Mouse (Mus musculus): ENCODE measurements at regions not wholly inside any gene's neighbourhood (a gene's known extent, or its start where the extent isn't known, plus 50 kb on each side); places are given as distances from the start of the nearest gene placed in this dataset.

DNA sequence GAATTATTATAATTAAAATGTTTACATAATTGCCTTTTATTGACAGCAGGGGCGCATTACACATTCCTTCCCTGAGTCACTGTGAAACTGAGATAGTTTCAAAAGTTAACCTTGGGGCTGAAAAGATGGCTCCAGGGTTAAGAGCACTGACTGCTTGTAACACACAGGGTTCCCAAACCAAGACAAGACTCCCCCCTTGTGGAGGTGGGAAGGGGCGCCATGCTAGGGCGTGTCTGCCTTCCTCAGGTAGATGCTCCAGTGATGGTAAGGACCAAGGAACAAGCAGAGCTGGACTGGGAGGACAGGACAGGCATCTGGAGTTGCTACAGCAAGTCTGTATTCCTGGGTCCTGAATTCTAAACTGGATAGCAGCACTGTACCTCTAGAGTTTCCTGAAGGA is 351.9 kb downstream of the Tbc1d22a start:
- H3K9ac ChIP-seq (ENCODE audit: low read length) = no peak overlapping the region
- H3K36me3 ChIP-seq (ENCODE audit: control insufficient read depth, insufficient read depth, low read length) = no peaks in the 10 kb centered on the region
- H3K4me2 ChIP-seq (ENCODE audit: low read length) = no peak overlapping the region
- DNase-seq (ENCODE audit: low spot score) (no peak), ATAC-seq (replicated peaks; ENCODE audit: low FRiP score, low TSS enrichment, low read depth) (no peak)
- H3K9me3 ChIP-seq (ENCODE audit: control insufficient read depth, low read length) = no peaks in the 10 kb centered on the region
- no peaks in the 10 kb centered on the region for H3K27me3 ChIP-seq (replicated peaks; ENCODE audit: control insufficient read depth, insufficient read depth, low read length)
- H3K4me1 ChIP-seq (replicated peaks; ENCODE audit: control insufficient read depth, insufficient read depth, low read length) = no peaks in the 10 kb centered on the region
- H3K27ac ChIP-seq (ENCODE audit: low read depth) = no peak overlapping the region
- WGBS = 66% methylated on average over 3 of the region's 3 CpGs
- H3K4me3 ChIP-seq (ENCODE audit: low read depth, low read length) = no peak overlapping the region

GRCm38 (mm10) chr15:86574311-86574710 is 360.1 kb downstream of the Tbc1d22a start:
- Histone ChIP-seq H3K27ac (ENCODE audit: low read depth) (no peak overlapping the region), H3K4me1 (replicated peaks; ENCODE audit: control insufficient read depth, insufficient read depth, low read length) (no peaks in the 10 kb centered on the region), H3K27me3 (replicated peaks; ENCODE audit: control insufficient read depth, insufficient read depth, low read length) (no peaks in the 10 kb centered on the region), H3K4me2 (ENCODE audit: low read length) (no peak overlapping the region), H3K36me3 (ENCODE audit: control insufficient read depth, insufficient read depth, low read length) (no peaks in the 10 kb centered on the region), H3K4me3 (ENCODE audit: low read depth, low read length) (no peak overlapping the region), H3K9ac (ENCODE audit: low read length) (no peak overlapping the region), H3K9me3 (ENCODE audit: control insufficient read depth, low read length) (no peaks in the 10 kb centered on the region)
- ATAC-seq (replicated peaks; ENCODE audit: low FRiP score, low TSS enrichment, low read depth) = no peak
- no peak for DNase-seq (ENCODE audit: low spot score)
- 74% methylated on average over 5 of the region's 5 CpGs for WGBS

DNA sequence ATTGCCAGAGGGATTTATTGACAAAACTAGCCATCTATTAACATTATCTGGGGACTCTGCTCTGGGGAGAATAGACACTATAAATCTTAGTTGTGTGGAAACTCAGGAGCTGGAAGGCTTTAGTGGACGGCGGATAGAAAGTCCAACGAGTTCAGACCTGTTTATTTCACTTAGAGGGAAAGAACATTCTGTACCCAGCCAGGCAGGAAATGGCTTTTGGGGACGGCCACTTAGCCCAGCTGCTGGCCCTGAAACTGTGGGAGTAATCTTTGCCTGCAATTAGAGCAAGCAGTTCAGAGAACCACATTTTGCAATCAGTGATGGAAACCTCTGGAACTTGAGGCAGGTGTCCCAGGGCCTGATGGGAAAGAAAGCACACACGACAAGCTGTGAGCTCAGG is 362.4 kb downstream of the Tbc1d22a start:
- Histone ChIP-seq H3K9ac (ENCODE audit: low read length) (no peak overlapping the region), H3K4me3 (ENCODE audit: low read depth, low read length) (no peak overlapping the region), H3K9me3 (ENCODE audit: control insufficient read depth, low read length) (no peaks in the 10 kb centered on the region), H3K27me3 (replicated peaks; ENCODE audit: control insufficient read depth, insufficient read depth, low read length) (no peaks in the 10 kb centered on the region), H3K4me1 (replicated peaks; ENCODE audit: control insufficient read depth, insufficient read depth, low read length) (no peaks in the 10 kb centered on the region), H3K4me2 (ENCODE audit: low read length) (no peak overlapping the region), H3K27ac (ENCODE audit: low read depth) (no peak overlapping the region), H3K36me3 (ENCODE audit: control insufficient read depth, insufficient read depth, low read length) (no peaks in the 10 kb centered on the region)
- ATAC-seq (replicated peaks; ENCODE audit: low FRiP score, low TSS enrichment, low read depth) (no peak), DNase-seq (ENCODE audit: low spot score) (no peak)
- 32% methylated on average over 5 of the region's 5 CpGs for WGBS

DNA sequence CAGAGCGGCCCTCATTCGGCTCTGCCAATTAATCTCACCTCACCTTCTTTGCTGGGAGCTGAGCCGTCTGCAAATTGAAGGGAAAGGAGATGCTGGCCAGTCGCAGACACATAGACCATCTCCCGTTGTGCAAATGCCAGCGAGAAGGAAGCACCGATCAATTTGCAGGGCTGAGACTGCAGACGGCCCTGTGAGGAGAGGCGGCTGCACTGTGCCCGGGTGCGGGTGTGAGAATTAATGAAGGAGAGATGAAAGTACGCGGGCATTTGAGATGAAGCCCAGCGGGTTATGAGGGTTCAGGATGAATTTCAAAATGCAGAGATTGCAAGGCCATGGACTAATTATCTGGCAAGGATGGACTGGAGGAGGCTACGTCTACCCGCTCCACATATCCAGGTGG is 364.4 kb downstream of the Tbc1d22a start:
- ATAC-seq (replicated peaks; ENCODE audit: low FRiP score, low TSS enrichment, low read depth) (no peak), DNase-seq (ENCODE audit: low spot score) (no peak)
- Histone ChIP-seq H3K9me3 (ENCODE audit: control insufficient read depth, low read length) (no peaks in the 10 kb centered on the region), H3K4me1 (replicated peaks; ENCODE audit: control insufficient read depth, insufficient read depth, low read length) (no peaks in the 10 kb centered on the region), H3K4me3 (ENCODE audit: low read depth, low read length) (no peak overlapping the region), H3K27ac (ENCODE audit: low read depth) (no peak overlapping the region), H3K4me2 (ENCODE audit: low read length) (no peak overlapping the region), H3K9ac (ENCODE audit: low read length) (no peak overlapping the region), H3K27me3 (replicated peaks; ENCODE audit: control insufficient read depth, insufficient read depth, low read length) (no peaks in the 10 kb centered on the region), H3K36me3 (ENCODE audit: control insufficient read depth, insufficient read depth, low read length) (no peaks in the 10 kb centered on the region)
- WGBS = 91% methylated on average over 16 of the region's 16 CpGs

DNA sequence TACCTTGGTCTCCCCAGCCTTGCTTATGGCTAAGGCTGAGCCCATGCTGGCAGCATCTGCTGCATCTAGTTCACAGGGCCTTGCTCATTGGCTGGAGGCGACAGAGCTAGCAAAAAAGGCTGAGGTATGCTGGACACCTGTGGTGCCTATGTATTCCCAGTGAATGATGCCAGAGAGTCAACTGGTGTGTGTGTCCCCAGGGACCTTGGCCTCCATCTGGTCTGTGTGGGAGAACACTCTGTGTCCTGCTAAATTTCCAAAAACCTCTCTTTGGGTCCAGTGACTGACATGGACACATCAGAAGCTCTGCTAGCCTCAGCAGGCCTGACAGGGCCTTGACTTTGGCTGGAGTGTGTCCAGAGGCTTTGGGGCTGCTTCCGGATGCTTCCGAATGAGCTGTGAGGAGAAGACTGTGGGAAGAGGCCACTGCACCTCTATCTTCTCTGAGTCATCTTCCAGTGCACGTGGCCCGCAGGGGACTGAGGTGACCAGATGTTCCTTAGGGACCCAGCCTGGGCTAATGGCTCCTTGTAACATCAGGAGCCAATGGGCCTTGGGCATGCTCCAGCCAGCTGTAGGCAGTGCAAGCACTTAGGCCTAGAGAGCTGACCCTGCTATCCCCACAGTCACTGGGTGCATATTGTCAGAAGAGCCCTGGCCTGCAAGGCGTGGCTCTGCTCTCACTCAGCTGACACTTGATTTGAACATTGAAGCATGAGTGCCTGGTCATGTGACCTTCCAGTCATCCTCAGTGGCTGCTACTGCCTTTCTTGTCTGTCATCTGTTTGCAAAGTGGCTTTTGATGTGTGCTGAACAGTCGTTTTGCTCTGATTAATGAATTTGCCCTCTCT is 368.2 kb downstream of the Tbc1d22a start:
- no peak for DNase-seq (ENCODE audit: low spot score)
- H3K4me3 ChIP-seq (ENCODE audit: low read depth, low read length) = no peak overlapping the region
- H3K9me3 ChIP-seq (ENCODE audit: control insufficient read depth, low read length) = no peaks in the 10 kb centered on the region
- H3K27me3 ChIP-seq (replicated peaks; ENCODE audit: control insufficient read depth, insufficient read depth, low read length) = no peaks in the 10 kb centered on the region
- no peaks in the 10 kb centered on the region for H3K4me1 ChIP-seq (replicated peaks; ENCODE audit: control insufficient read depth, insufficient read depth, low read length)
- H3K27ac ChIP-seq (ENCODE audit: low read depth) = no peak overlapping the region
- no peaks in the 10 kb centered on the region for H3K36me3 ChIP-seq (ENCODE audit: control insufficient read depth, insufficient read depth, low read length)
- no peak for ATAC-seq (replicated peaks; ENCODE audit: low FRiP score, low TSS enrichment, low read depth)
- WGBS = 71% methylated on average over 7 of the region's 7 CpGs
- H3K9ac ChIP-seq (ENCODE audit: low read length) = no peak overlapping the region
- H3K4me2 ChIP-seq (ENCODE audit: low read length) = no peak overlapping the region

GRCm38 (mm10) chr15:86585716-86586115 is 371.5 kb downstream of the Tbc1d22a start:
- Histone ChIP-seq H3K27me3 (replicated peaks; ENCODE audit: control insufficient read depth, insufficient read depth, low read length) (no peaks in the 10 kb centered on the region), H3K4me2 (ENCODE audit: low read length) (no peak overlapping the region), H3K4me3 (ENCODE audit: low read depth, low read length) (no peak overlapping the region), H3K9ac (ENCODE audit: low read length) (no peak overlapping the region), H3K9me3 (ENCODE audit: control insufficient read depth, low read length) (no peaks in the 10 kb centered on the region), H3K36me3 (ENCODE audit: control insufficient read depth, insufficient read depth, low read length) (no peaks in the 10 kb centered on the region), H3K27ac (ENCODE audit: low read depth) (no peak overlapping the region), H3K4me1 (replicated peaks; ENCODE audit: control insufficient read depth, insufficient read depth, low read length) (no peaks in the 10 kb centered on the region)
- 80% methylated on average over 4 of the region's 4 CpGs for WGBS
- DNase-seq (ENCODE audit: low spot score) (no peak), ATAC-seq (replicated peaks; ENCODE audit: low FRiP score, low TSS enrichment, low read depth) (no peak)

- Histone ChIP-seq H3K4me3 (ENCODE audit: low read depth, low read length) (no peak overlapping the region), H3K9ac (ENCODE audit: low read length) (no peak overlapping the region), H3K36me3 (ENCODE audit: control insufficient read depth, insufficient read depth, low read length) (no peaks in the 10 kb centered on the region), H3K27me3 (replicated peaks; ENCODE audit: control insufficient read depth, insufficient read depth, low read length) (no peaks in the 10 kb centered on the region), H3K4me2 (ENCODE audit: low read length) (no peak overlapping the region), H3K9me3 (ENCODE audit: control insufficient read depth, low read length) (no peaks in the 10 kb centered on the region), H3K4me1 (replicated peaks; ENCODE audit: control insufficient read depth, insufficient read depth, low read length) (no peaks in the 10 kb centered on the region), H3K27ac (ENCODE audit: low read depth) (no peak overlapping the region)
- 83% methylated on average over 6 of the region's 6 CpGs for WGBS
- DNase-seq (ENCODE audit: low spot score) = no peak
- no peak for ATAC-seq (replicated peaks; ENCODE audit: low FRiP score, low TSS enrichment, low read depth)
Measured at GRCm38 (mm10) chr15:86587209-86587608, 372.9 kb downstream of the Tbc1d22a start.

DNA sequence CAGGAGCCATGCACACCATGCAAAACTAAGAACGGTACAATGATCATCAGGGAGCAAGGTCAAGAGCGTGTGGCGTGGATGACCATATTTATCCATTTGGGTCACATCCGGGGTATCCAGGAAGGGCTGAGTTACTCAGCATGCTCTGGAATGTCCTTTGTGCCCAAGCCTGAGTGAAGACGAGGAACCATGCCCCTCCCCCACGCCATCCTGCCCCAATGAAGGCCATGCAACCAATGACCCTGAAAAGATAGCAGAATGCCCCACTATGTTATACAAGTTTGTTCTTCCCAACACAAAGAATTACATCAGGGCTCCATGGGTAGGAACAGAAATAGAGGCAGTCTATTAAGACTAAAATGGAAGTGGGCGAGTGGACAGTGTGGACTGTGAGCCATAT is 375.8 kb downstream of the Tbc1d22a start:
- Histone ChIP-seq H3K4me3 (ENCODE audit: low read depth, low read length) (no peak overlapping the region), H3K36me3 (ENCODE audit: control insufficient read depth, insufficient read depth, low read length) (no peaks in the 10 kb centered on the region), H3K4me1 (replicated peaks; ENCODE audit: control insufficient read depth, insufficient read depth, low read length) (no peaks in the 10 kb centered on the region), H3K27me3 (replicated peaks; ENCODE audit: control insufficient read depth, insufficient read depth, low read length) (no peaks in the 10 kb centered on the region), H3K9ac (ENCODE audit: low read length) (no peak overlapping the region), H3K9me3 (ENCODE audit: control insufficient read depth, low read length) (no peaks in the 10 kb centered on the region), H3K4me2 (ENCODE audit: low read length) (no peak overlapping the region), H3K27ac (ENCODE audit: low read depth) (no peak overlapping the region)
- DNase-seq (ENCODE audit: low spot score) (no peak), ATAC-seq (replicated peaks; ENCODE audit: low FRiP score, low TSS enrichment, low read depth) (no peak)
- WGBS = 82% methylated on average over 7 of the region's 7 CpGs

DNA sequence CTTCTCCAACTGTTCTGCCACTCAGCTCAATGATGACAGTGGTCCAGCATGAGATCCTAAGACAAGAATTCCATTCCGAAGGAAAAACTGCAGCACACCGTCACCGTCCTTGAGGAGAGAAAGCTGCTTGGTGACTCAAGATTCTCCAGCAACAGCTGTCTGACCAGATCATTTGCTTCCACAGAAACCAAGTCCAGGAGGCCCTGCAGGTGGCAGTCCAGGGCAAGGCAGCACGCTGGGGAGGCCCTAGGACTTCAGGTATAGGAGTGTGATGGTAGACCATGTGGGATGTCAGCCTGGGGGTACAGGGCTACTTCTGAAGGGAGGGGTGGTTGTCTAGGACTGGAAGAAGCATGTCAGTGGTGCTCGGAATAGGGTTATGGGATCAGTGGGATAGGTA is 376.6 kb downstream of the Tbc1d22a start:
- H3K36me3 ChIP-seq (ENCODE audit: control insufficient read depth, insufficient read depth, low read length) = no peaks in the 10 kb centered on the region
- no peak overlapping the region for H3K4me3 ChIP-seq (ENCODE audit: low read depth, low read length)
- 74% methylated on average over 5 of the region's 5 CpGs for WGBS
- H3K27ac ChIP-seq (ENCODE audit: low read depth) = no peak overlapping the region
- no peaks in the 10 kb centered on the region for H3K4me1 ChIP-seq (replicated peaks; ENCODE audit: control insufficient read depth, insufficient read depth, low read length)
- ATAC-seq (replicated peaks; ENCODE audit: low FRiP score, low TSS enrichment, low read depth) (no peak), DNase-seq (ENCODE audit: low spot score) (no peak)
- H3K4me2 ChIP-seq (ENCODE audit: low read length) = no peak overlapping the region
- no peaks in the 10 kb centered on the region for H3K27me3 ChIP-seq (replicated peaks; ENCODE audit: control insufficient read depth, insufficient read depth, low read length)
- no peak overlapping the region for H3K9ac ChIP-seq (ENCODE audit: low read length)
- no peaks in the 10 kb centered on the region for H3K9me3 ChIP-seq (ENCODE audit: control insufficient read depth, low read length)
